Mouse (Mus musculus) midbrain, embryonic 12.5 days (tissue): ENCODE data around the gene Cenpa. TPM values are rescaled to one million over a fixed set of nuclear protein-coding genes. Genes with fewer than 3 reads are reported as not detected.

ENCODE experiments used
- ATAC-seq: fragments of 200-750 bp; cut with Nextera tagmentation; 2 replicates; pipeline ENCODE4 v1.8.0; 2017; ENCODE audit warnings: low read depth, moderate TSS enrichment, moderate library complexity; ENCODE audit not compliant: low FRiP score
- H3K27ac ChIP-seq: fragments of 300-500 bp; sonication (generic); replicated peaks from 2 replicates; pipeline ENCODE4 v1.5.1; 2016; ENCODE audit warnings: mild to moderate bottlenecking
- H3K27me3 ChIP-seq: fragments of 300-500 bp; sonication (generic); 2 replicates; pipeline ENCODE4 v1.6.1; 2016; ENCODE audit warnings: mild to moderate bottlenecking
- H3K36me3 ChIP-seq: fragments of 300-500 bp; sonication (generic); 2 replicates; pipeline ENCODE4 v1.6.1; 2016
- H3K4me1 ChIP-seq: fragments of 300-500 bp; sonication (generic); 2 replicates; pipeline ENCODE4 v1.6.1; 2016
- H3K4me2 ChIP-seq: fragments of 300-500 bp; sonication (generic); replicated peaks from 2 replicates; pipeline ENCODE4 v1.6.1; 2016; ENCODE audit warnings: mild to moderate bottlenecking, moderate library complexity
- H3K4me3 ChIP-seq: fragments of 300-500 bp; sonication (generic); 2 replicates; pipeline ENCODE4 v1.5.1; 2016; ENCODE audit warnings: mild to moderate bottlenecking
- H3K9ac ChIP-seq: fragments of 300-500 bp; sonication (generic); replicated peaks from 2 replicates; pipeline ENCODE4 v1.6.1; 2016; ENCODE audit warnings: mild to moderate bottlenecking, moderate library complexity
- H3K9me3 ChIP-seq: fragments of 300-500 bp; sonication (generic); 2 replicates; pipeline ENCODE4 v1.6.1; 2016; ENCODE audit warnings: mild to moderate bottlenecking
- WGBS: fragments of 180-500 bp; shearing (Covaris S2); methylation state at CpG from one replicate; pipeline ENCODE4 v1.1.7; 2016; 5-methylcytosine and 5-hydroxymethylcytosine counted together
- microRNA-seq: library from miRNA; unstranded; fragments of <30 nt; microRNA quantifications from one replicate; pipeline ENCODE4, GENCODE M21; 2017
- polyA plus RNA-seq: library from polyadenylated mRNA; unstranded; fragments of >200 nt; fragmentation: Nextera tagmentation; extraction: Ambion mirVana; gene quantifications from 2 replicates; pipeline ENCODE4 v1.2.1, GENCODE M21; 2016

The Cenpa gene
- polyA plus RNA-seq, 1 experiment from 2014 or later: 290 TPM

DNA sequence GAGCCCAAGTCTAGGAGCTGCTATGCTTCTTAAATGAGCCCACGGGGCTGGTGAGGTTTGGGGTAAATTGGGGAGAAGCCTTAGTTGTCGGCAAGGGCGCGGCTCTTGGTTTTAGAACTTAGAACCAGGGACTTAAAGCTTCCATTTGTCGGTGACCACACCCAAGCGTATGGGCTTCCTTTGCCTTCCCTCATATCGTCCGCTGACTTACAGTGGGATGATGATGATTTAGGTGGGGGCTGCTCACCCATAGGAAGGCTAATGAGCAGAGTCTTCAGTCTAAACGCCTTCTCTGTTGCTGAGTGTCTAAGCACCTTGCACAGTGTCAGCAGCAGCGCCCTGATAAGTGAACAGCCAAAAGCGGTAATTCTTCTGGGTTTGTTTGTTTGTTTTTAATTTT lies 47.1 kb downstream of the Cenpa start:
- Histone ChIP-seq H3K4me2 (peak overlapping the region; percentile 81), H3K4me1 (peaks cover 50% of the 10 kb centered on the region)

DNA sequence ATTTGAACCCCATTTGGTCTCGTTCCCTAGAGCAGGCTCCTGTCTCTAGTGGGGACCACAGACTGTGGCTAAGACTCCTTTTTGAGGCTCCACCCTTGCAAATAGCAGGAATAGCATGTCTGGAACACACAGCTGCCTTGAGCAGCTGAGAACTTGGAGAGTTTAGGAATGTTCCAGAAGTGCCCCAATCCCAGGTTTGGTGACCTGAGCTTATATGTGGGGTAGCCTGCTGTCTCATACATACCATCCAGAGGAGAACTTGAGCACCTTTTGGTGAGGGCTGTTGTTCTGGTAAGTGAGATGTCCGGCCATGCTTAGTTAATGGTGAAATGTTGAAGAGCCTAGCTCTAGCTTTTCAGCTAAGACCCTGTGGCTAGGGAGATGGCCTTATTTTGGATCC lies 49.7 kb downstream of the Cenpa start:
- Histone ChIP-seq H3K4me2 (no peak overlapping the region), H3K9me3 (no peaks in the 10 kb centered on the region), H3K4me3 (no peak overlapping the region), H3K27ac (no peak overlapping the region), H3K9ac (no peak overlapping the region), H3K4me1 (peaks cover 45% of the 10 kb centered on the region), H3K36me3 (peaks cover 23% of the 10 kb centered on the region), H3K27me3 (no peaks in the 10 kb centered on the region)
- 96% methylated on average over 2 of the region's 2 CpGs for WGBS
- ATAC-seq: no peak

More for the DNA sequence above, 47.1 kb downstream of the Cenpa start:
- WGBS: 15% methylated on average over 11 of the region's 11 CpGs
- Histone ChIP-seq H3K9me3 (no peaks in the 10 kb centered on the region), H3K9ac (peak overlapping the region; percentile 89), H3K4me3 (peak overlapping the region; percentile 68), H3K36me3 (peaks cover 14% of the 10 kb centered on the region), H3K27me3 (peaks cover 7% of the 10 kb centered on the region), H3K27ac (peak overlapping the region; percentile 92)
- ATAC-seq: no peak

DNA sequence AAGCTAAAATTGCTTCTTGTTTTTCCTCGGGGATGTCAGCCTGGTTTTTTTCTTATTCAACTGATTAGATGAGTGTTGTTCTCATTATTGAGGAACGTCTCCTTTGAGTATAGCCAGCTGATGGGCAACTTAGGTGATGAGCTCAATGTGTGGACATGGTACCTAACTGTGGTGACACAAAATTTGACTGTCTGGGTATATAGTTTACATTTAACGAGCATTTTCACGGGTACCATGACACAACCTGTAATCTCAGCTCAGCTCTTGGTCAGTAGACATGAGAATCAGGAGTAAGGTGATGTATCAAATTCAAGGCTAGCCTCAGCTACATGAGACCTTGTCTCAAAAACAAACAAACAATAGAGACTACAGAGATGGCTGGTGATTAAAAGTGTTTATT lies 50.9 kb downstream of the Cenpa start:
- Histone ChIP-seq H3K9me3 (no peaks in the 10 kb centered on the region), H3K9ac (no peak overlapping the region), H3K27ac (peak overlapping the region; percentile 78), H3K36me3 (peaks cover 33% of the 10 kb centered on the region), H3K4me3 (no peak overlapping the region), H3K27me3 (no peaks in the 10 kb centered on the region), H3K4me2 (peak overlapping the region; percentile 40), H3K4me1 (peaks cover 43% of the 10 kb centered on the region)
- 90% methylated on average over 4 of the region's 4 CpGs for WGBS
- ATAC-seq: no peak

DNA sequence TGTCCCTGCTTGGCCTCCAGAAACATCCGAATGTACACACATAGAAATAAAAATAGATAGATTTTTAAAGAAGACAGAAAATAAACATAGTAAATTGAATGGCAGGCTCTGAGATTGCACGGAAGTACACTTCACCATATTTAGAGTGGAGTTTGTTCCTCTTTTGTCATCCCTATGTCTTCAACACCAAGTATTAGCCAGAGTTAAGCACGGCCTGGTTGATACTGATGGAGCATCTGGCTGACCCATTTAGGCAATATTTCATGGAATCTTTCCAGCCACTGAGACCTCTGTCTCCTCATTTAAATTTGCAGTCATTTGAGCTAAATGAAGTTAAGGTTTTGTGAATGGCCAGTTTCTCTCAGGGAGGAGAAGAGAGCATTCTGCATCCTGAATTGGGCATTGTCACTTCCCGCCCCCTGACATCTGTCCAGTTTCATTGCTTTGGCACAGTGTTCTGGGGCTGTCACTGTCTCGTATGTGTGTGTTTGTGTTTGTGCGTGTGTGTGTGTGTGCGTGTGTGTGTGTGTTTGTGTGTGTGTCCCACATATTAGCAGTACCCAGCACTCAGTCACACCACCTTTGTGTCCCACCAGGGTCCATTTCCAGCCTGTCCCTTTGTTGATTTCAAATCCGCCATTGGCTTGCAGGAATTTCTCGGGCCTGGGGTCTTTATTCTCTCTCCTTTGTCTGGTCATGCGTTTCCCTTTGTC lies 51.6 kb downstream of the Cenpa start:
- Histone ChIP-seq H3K27me3 (no peaks in the 10 kb centered on the region), H3K4me3 (0 out of 2 replicates have a peak overlapping the region, but pooled peaks have one; percentile 1), H3K27ac (peak overlapping the region; percentile 78), H3K36me3 (peaks cover 36% of the 10 kb centered on the region), H3K4me2 (peak overlapping the region; percentile 40), H3K4me1 (peaks cover 46% of the 10 kb centered on the region), H3K9ac (peak overlapping the region; percentile 29; the same call in 1 of the 2 replicates), H3K9me3 (no peaks in the 10 kb centered on the region)
- 29% methylated on average over 10 of the region's 10 CpGs for WGBS
- ATAC-seq: no peak

DNA sequence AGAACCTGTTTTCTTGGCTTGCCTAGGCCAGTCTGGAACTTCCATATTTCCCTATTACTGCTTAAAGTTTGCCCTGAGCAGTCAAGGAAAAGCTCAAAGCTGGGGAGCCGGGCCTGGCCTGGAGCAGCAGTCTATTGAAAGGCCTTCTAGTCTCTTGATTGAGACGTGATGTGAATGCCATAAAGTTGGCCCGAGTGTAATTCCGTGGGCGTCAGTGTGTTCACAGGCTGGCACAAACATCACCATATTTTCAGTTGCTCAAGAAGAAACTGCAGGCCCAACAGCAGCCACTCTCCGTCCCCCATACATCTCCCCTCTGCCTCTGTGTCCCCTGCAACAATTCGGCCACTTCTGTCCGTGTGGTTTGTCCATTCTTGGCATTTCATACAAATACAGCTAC lies 55.4 kb downstream of the Cenpa start:
- no peak overlapping the region for H3K9ac ChIP-seq
- no peaks in the 10 kb centered on the region for H3K27me3 ChIP-seq
- H3K4me2 ChIP-seq: no peak overlapping the region
- no peaks in the 10 kb centered on the region for H3K9me3 ChIP-seq
- H3K4me1 ChIP-seq: peaks cover 26% of the 10 kb centered on the region
- H3K4me3 ChIP-seq: no peak overlapping the region
- H3K27ac ChIP-seq: no peak overlapping the region; the same call in 1 of the 2 replicates
- H3K36me3 ChIP-seq: peaks cover 37% of the 10 kb centered on the region
- 90% methylated on average over 8 of the region's 8 CpGs for WGBS
- no peak for ATAC-seq

Small RNA genes lying within 50 kb of the gene (microRNA-seq; reads per million reads assigned to microRNA genes)
- gene Mir5625: not detected

Other genes with a start within 250 kb of the Cenpa start
- 0.42 and 0.73 TPM in 2 replicates for gene Otof, start 204.8 kb upstream of the Cenpa start, polyA plus RNA-seq
- not detected in 2 replicates for gene 1700001C02Rik, start 200.7 kb upstream of the Cenpa start, polyA plus RNA-seq
- gene Cib4, start 120.9 kb upstream of the Cenpa start, polyA plus RNA-seq: not detected in 2 replicates
- 0.82 and 1.3 TPM in 2 replicates for gene Kcnk3, start 78.6 kb upstream of the Cenpa start, polyA plus RNA-seq
- 25.4 and 29.1 TPM in 2 replicates for gene Slc35f6, start 18.8 kb upstream of the Cenpa start, polyA plus RNA-seq
- gene Dpysl5, start 44.8 kb downstream of the Cenpa start, polyA plus RNA-seq: 136 and 153 TPM in 2 replicates
- gene Mapre3, start 147.9 kb downstream of the Cenpa start, polyA plus RNA-seq: 69.3 and 77.7 TPM in 2 replicates
- gene Tmem214, start 201.2 kb downstream of the Cenpa start, polyA plus RNA-seq: 58.4 and 65.5 TPM in 2 replicates
- 30.6 and 32.1 TPM in 2 replicates for gene Agbl5, start 221.9 kb downstream of the Cenpa start, polyA plus RNA-seq
- 298 and 304 TPM in 2 replicates for gene Ost4, start 241.0 kb downstream of the Cenpa start, polyA plus RNA-seq
- 49.8 and 79.9 TPM in 2 replicates for gene Emilin1, start 246.6 kb downstream of the Cenpa start, polyA plus RNA-seq